Mouse (Mus musculus) thymus, adult 18-20 months (tissue): ENCODE results near the gene Gm43552.
"Not testable (repeated sequence)": the region's sequence is repeated elsewhere in the genome, so short reads cannot be mapped to it uniquely, and the experiment has no call there.

Experiments used
- DNase-seq, 2 experiments: peaks; one replicate each; pipeline ENCODE4 v3.0.0; 2022; ENCODE audit warnings: mixed read lengths in 2 of 2

Gm43552 gene

GRCm38 (mm10) chr5:65492716-65493531 lies at the start of gene Gm43552:
Gene Gm43552 (minus strand): TSS chr5:65492833.
- peak; percentile 95 to 96 for DNase-seq

DNA sequence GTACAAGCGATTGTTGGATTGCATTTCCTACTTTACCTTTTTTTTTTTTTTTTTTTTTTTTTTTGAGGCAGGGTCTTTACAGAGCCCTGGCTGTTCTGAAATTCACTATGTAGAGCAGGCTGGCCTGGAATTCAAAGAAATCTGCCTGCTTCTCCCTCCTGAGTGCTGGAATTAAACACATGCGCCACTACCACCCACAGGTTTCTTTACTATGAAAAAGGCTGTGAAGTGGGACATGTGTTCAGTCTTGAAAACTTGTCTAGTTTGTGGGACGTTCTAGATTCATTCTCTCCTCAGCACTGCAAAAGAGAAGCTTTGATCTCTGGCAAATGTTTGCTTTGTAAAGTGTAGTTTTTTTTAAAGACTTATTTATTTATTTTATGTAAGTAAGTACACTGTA lies 49.3 kb upstream of the Gm43552 start:
- DNase-seq = no peak

GRCm38 (mm10) chr5:65539786-65540185 lies 47.2 kb upstream of the Gm43552 start:
- DNase-seq = no peak

DNA sequence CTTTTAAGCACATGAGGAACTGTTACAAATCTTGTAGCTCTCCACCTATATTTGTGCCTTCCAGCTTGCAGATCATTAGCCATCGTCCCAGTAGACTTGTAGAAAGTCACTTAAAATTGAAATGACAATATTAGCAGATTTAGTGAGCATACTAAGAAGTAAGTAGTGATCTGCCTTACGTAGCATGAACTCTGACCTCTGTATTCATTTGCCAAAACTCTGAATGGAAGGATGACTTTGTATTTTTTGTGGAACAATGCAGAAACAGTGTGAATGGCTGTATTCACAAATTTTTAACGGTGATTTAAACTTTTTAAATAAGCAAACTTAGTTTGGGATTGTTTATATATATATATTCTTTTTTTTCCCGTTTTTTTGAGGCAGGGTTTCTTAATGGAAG lies 46.2 kb upstream of the Gm43552 start:
- no peak for DNase-seq

DNA sequence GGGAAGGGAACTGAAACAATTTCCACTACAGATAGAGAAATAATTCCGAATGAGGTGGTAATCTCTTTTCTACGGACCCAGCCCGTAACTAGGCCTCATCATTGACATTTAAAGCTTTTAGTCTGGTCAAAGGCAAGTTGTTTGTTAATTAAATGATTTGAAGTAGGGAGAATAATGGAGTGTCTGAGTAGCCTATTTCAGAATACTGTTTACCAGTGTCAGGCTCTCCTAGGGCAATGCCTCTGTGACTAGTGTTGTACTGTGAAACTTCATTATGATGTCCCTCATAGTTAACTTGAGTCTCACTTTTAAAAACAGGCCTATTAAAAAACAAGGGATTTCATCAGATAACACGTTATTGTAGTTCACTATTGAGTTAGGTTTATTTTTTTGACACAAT lies 45.5 kb upstream of the Gm43552 start:
- no peak for DNase-seq

DNA sequence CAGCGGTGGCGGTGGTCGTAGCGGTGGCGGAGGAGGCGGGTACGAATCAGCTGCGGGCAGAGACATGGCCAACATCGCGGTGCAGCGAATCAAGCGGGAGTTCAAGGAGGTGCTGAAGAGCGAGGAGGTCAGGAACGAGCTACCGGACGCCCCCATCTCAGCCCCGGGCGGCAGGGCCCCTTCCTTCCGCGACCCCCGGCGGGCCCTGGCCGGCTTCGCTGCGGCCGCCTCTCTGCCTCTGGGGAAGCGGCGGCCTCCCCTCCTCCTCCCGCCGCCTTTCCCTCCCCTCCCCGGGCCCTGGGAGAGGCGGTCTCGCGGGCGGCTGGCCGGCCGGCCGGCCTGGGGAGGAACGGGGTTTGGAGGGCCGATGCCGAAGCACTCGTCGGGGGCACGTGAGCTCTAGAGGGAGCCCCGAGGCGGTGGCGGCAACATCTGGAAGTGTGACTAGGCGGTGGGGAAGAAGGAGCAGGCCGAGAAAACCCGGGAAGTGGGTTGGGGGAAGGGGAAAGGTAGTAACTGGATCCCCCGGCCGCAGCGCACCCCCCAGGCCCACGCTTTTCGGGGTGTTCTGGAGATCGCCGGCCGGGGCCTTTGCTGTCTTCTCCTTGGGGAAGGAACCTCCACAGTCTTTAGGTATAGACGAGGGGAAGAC lies 44.9 kb upstream of the Gm43552 start:
- peak; percentile 16 to 48 for DNase-seq

DNA sequence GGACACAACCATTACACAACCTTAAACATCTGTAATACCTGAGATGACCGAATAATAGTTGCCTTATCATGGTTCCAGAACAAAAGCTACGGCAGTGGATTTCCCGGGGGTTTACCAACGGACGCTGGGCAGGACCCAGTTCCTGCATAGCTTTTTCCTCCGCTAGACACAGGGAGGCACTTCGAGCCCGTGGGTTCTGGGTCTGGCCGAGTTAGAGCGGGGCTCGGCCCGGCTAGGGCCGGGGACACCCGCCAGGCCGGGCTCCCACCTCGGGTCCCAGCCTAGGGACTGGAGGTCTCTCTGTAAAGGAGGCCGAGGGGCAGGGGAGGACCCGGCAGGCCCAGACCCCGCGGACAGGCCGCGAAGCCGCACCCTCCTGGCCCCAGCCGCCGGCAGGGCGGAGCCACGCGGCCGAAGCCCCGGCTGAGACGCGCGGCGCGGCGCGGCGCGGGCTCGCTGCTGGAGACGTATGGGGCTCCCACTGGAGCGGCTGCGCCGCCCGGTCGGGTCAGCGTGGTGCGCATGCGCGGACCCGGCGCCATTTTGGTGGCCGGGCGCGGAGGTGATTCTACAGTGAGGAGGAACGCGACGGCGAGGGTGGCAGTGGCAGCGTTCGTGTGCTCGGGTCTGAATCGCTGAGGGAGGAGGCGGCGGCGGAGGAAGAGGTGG lies 44.3 kb upstream of the Gm43552 start, which contains the start of the genes Smim14 and Ube2k:
Gene Smim14 (minus strand): TSS at position 434 of the 669 bp plus-strand sequence.
Gene Ube2k (plus strand): TSS at position 483 of the 669 bp plus-strand sequence.
- DNase-seq = peak; percentile 89 to 91

- not testable (repeated sequence) for DNase-seq
These were observed 43.4 kb upstream of the Gm43552 start for GRCm38 (mm10) chr5:65536068-65536465.

- peak in 1 of 2 experiments; percentile 32 for DNase-seq
These were observed 42.9 kb upstream of the Gm43552 start for GRCm38 (mm10) chr5:65535457-65536067.

DNA sequence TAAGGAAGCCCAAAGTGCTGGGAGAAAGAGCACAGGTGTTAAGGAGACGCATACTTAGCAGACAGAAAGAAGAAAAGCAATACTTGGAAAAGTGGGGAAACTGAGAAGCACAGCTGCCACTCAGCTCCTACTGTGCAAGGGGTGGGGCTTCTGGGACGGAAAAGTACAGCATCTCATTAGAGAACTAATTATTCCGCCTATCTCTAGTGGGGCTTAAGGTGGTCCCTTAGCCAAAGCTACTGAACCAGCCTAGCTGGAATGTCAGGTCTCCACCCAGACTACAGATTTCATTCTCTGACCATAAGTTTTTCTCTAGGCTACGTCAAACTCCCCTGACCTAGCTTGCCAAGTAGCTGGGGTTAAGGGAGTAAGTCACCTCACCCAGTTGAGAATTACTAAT lies 41.9 kb upstream of the Gm43552 start:
- no peak for DNase-seq

GRCm38 (mm10) chr5:65531283-65531682 lies 38.6 kb upstream of the Gm43552 start:
- no peak for DNase-seq

GRCm38 (mm10) chr5:65525674-65526443 lies 33.2 kb upstream of the Gm43552 start:
- DNase-seq = no peak

DNA sequence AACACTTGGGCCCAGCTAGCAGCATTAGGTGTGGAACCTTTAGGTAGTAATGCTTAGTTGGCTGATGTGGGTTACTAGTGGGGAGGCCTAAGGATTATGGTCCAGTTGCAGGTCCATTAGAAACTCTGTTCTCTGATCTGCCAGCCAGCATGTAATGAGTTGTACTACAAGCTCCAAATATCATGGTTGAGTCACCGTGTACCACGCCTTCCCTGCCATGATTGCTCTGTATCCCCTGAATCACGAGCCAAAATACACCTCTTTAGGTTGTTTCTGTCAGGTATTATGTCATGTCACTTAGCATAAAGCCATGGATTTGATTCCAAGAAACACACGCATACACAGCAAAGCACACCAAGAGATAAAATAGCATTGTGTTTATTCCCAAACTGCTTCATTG lies 32.2 kb upstream of the Gm43552 start:
- no peak for DNase-seq

- DNase-seq = no peak
These were observed 29.2 kb upstream of the Gm43552 start for GRCm38 (mm10) chr5:65521803-65522202.

DNA sequence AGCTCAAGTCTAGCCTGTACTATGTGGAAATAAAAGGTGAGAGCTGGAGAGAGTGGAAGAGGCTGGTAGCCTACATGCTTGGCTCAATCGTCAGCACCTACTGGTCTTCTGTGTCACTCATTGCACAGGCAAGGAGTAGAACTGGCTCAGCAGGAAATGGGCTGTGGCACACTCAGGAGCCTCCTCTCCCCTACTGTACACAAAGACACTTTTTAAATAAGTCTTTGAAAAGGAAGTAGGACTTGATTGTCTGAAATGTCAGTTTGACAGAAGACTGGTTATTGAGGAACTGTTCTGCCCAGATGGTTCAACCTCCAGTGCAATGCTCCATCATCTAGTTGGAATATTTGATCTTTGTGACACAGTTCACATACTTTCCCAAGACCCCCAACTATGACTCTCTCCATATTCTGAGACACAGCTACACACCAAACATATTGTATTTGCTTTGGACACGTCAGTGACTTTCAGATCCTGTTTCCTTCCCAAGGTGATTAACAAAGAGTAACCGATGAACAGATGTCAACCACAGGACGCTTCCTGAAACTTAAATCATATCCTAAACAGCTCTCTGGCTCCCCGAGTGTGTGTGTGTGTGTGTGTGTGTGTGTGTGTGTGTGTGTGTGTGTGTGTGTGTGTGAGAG lies 22.1 kb upstream of the Gm43552 start:
- DNase-seq = peak in 1 of 2 experiments; percentile 15

DNA sequence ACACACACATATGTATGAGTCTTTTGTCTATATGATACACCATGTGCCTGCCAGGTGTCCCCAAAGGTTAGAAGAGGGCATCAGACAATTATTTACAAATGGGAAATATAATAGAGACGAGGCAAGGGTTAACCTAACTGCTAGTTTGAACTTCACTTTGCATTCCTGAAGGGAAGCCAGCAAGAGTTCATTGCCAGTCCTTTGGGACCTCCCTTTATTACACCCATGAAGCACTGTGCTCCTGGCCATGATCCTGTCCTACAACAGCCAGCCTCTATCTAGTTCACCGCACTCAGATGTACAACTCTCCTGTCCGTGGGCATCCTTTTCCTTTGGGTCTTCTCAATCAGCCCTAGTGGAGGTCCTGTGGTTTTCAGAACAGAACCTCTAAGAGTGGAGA lies 20.9 kb upstream of the Gm43552 start:
- no peak for DNase-seq

- no peak for DNase-seq
These were observed 15.8 kb upstream of the Gm43552 start for GRCm38 (mm10) chr5:65508395-65508794.

- peak; percentile 20 to 35 for DNase-seq
These were observed 13.2 kb upstream of the Gm43552 start for GRCm38 (mm10) chr5:65505786-65506185.

- no peak for DNase-seq
These were observed 8.8 kb upstream of the Gm43552 start for GRCm38 (mm10) chr5:65501407-65501806.

DNA sequence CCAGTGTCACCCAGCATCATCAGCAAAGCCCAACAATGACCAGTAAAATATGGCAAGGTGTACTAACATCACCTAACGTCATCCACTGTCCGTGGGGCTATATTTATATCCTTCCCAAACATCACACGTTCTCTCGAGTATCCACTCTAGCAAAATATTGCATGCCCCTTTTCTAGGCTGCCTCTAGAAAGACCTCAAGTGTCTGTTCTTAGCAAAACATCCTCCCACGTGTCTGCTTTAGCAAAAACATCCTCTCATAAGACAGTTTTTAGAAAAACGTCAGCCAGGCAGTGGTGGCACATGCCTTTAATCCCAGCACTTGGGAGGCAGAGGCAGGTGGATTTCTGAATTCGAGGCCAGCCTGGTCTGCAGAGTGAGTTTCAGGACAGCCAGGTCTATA lies 7.6 kb upstream of the Gm43552 start:
- no peak for DNase-seq
